Mouse (Mus musculus) kidney, embryonic 16.5 days (tissue): ENCODE measurements around the gene Myt1. TPM values are rescaled to one million over a fixed set of nuclear protein-coding genes. Genes with fewer than 3 reads are reported as not detected.

Source experiments
- ATAC-seq: fragments of 200-750 bp; cut with Nextera tagmentation; 2 replicates; pipeline ENCODE4 v1.8.0; 2017; ENCODE audit warnings: moderate TSS enrichment; ENCODE audit not compliant: low FRiP score, low TSS enrichment
- H3K27ac ChIP-seq: fragments of 300-500 bp; sonication (generic); 2 replicates; pipeline ENCODE4 v1.5.1; 2014; ENCODE audit warnings: low read length
- H3K27me3 ChIP-seq: fragments of 300-500 bp; sonication (generic); 2 replicates; pipeline ENCODE4 v1.6.1; 2014; ENCODE audit warnings: low read length, control low read depth, mixed read lengths; ENCODE audit not compliant: insufficient read depth
- H3K36me3 ChIP-seq: fragments of 300-500 bp; sonication (generic); 2 replicates; pipeline ENCODE4 v1.6.1; 2014; ENCODE audit warnings: low read length, control low read depth, mixed read lengths; ENCODE audit not compliant: insufficient read depth
- H3K4me1 ChIP-seq: fragments of 300-500 bp; sonication (generic); 2 replicates; pipeline ENCODE4 v1.6.1; 2014; ENCODE audit warnings: low read length, control low read depth, mixed read lengths; ENCODE audit not compliant: insufficient read depth
- H3K4me2 ChIP-seq: fragments of 300-500 bp; sonication (generic); replicated peaks from 2 replicates; pipeline ENCODE4 v1.6.1; 2014; ENCODE audit warnings: low read depth, low read length
- H3K4me3 ChIP-seq: fragments of 300-500 bp; sonication (generic); 2 replicates; pipeline ENCODE4 v1.5.1; 2014; ENCODE audit warnings: mild to moderate bottlenecking, low read length
- H3K9ac ChIP-seq: fragments of 300-500 bp; sonication (generic); replicated peaks from 2 replicates; pipeline ENCODE4 v1.6.1; 2014; ENCODE audit warnings: low read length
- H3K9me3 ChIP-seq: fragments of 300-500 bp; sonication (generic); 2 replicates; pipeline ENCODE4 v1.6.1; 2016; ENCODE audit warnings: low read length, control low read depth
- WGBS: fragments of 180-500 bp; shearing (Covaris S2); extraction: QIAGEN DNeasy Blood & Tissue Kit; methylation state at CpG from one replicate; pipeline ENCODE4 v1.1.7; 2014; 5-methylcytosine and 5-hydroxymethylcytosine counted together
- polyA plus RNA-seq: library from polyadenylated mRNA; unstranded; fragments of >200 nt; fragmentation: Nextera tagmentation; extraction: Ambion mirVana; gene quantifications from 2 replicates; pipeline ENCODE4 v1.2.1, GENCODE M21; 2015

Myt1 gene
- polyA plus RNA-seq = 0.27 and 0.31 TPM in 2 replicates

- Histone ChIP-seq H3K4me1 (no peaks in the 10 kb centered on the region), H3K9ac (no peak within 1 kb of the TSS), H3K4me3 (no peak within 1 kb of the TSS), H3K36me3 (no peaks in the 10 kb centered on the region), H3K27me3 (peaks cover 15% of the 10 kb centered on the region), H3K27ac (no peak within 1 kb of the TSS), H3K4me2 (no peak within 1 kb of the TSS), H3K9me3 (no peaks in the 10 kb centered on the region)
- 47% methylated on average over 8 of the region's 8 CpGs for whole genome bisulfite sequencing
- no peak for ATAC-seq
Measured at GRCm38 (mm10) chr2:181763006-181763830, at the start of gene Myt1. Gene Myt1 (plus strand): TSS chr2:181763332.

GRCm38 (mm10) chr2:181713749-181714148 lies 49.4 kb upstream of the Myt1 start:
- no peak for ATAC-seq
- Histone ChIP-seq H3K4me2 (no peak overlapping the region), H3K36me3 (no peaks in the 10 kb centered on the region), H3K27me3 (peaks cover 2% of the 10 kb centered on the region; the same call in 1 of the 2 replicates), H3K4me3 (no peak overlapping the region), H3K9ac (no peak overlapping the region), H3K27ac (no peak overlapping the region), H3K4me1 (peaks cover 3% of the 10 kb centered on the region; the same call in 1 of the 2 replicates), H3K9me3 (no peaks in the 10 kb centered on the region)
- 83% methylated on average over 1 of the region's 1 CpGs for WGBS

- Histone ChIP-seq H3K4me1 (peaks cover 3% of the 10 kb centered on the region; the same call in 1 of the 2 replicates), H3K4me2 (peak within 1 kb of the TSS; percentile 30), H3K36me3 (no peaks in the 10 kb centered on the region), H3K4me3 (no peak within 1 kb of the TSS), H3K27ac (no peak within 1 kb of the TSS), H3K27me3 (peaks cover 2% of the 10 kb centered on the region; the same call in 1 of the 2 replicates), H3K9ac (no peak within 1 kb of the TSS; the same call in 1 of the 2 replicates), H3K9me3 (no peaks in the 10 kb centered on the region)
- no peak for ATAC-seq
- 3% methylated on average over 7 of the region's 7 CpGs for WGBS
Measured at GRCm38 (mm10) chr2:181714903-181715326, 48.2 kb upstream of the Myt1 start, which contains the start of gene Oprl1. Gene Oprl1 (plus strand): TSS chr2:181715016.

- no peak overlapping the region for H3K27ac ChIP-seq
- no peak overlapping the region for H3K4me2 ChIP-seq
- H3K9me3 ChIP-seq = no peaks in the 10 kb centered on the region
- peaks cover 2% of the 10 kb centered on the region; the same call in 1 of the 2 replicates for H3K27me3 ChIP-seq
- H3K9ac ChIP-seq = no peak overlapping the region
- WGBS = 82% methylated on average over 3 of the region's 3 CpGs
- H3K36me3 ChIP-seq = no peaks in the 10 kb centered on the region
- no peak overlapping the region for H3K4me3 ChIP-seq
- no peak for ATAC-seq
- peaks cover 3% of the 10 kb centered on the region; the same call in 1 of the 2 replicates for H3K4me1 ChIP-seq
Measured at GRCm38 (mm10) chr2:181715382-181715781, 47.8 kb upstream of the Myt1 start.

GRCm38 (mm10) chr2:181716991-181717390 lies 46.1 kb upstream of the Myt1 start:
- H3K9me3 ChIP-seq = no peaks in the 10 kb centered on the region
- WGBS = 45% methylated on average over 3 of the region's 3 CpGs
- no peak overlapping the region for H3K4me2 ChIP-seq
- no peak for ATAC-seq
- no peak overlapping the region for H3K27ac ChIP-seq
- H3K36me3 ChIP-seq = no peaks in the 10 kb centered on the region
- no peak overlapping the region for H3K9ac ChIP-seq
- H3K4me1 ChIP-seq = peaks cover 3% of the 10 kb centered on the region; the same call in 1 of the 2 replicates
- H3K4me3 ChIP-seq = no peak overlapping the region
- H3K27me3 ChIP-seq = peaks cover 2% of the 10 kb centered on the region; the same call in 1 of the 2 replicates

- Histone ChIP-seq H3K27me3 (no peaks in the 10 kb centered on the region), H3K4me2 (no peak overlapping the region), H3K4me1 (peaks cover 1% of the 10 kb centered on the region; the same call in 1 of the 2 replicates), H3K9me3 (no peaks in the 10 kb centered on the region), H3K4me3 (no peak overlapping the region), H3K36me3 (no peaks in the 10 kb centered on the region), H3K27ac (no peak overlapping the region), H3K9ac (no peak overlapping the region)
- WGBS = 19% methylated on average over 3 of the region's 3 CpGs
- no peak for ATAC-seq
Measured at GRCm38 (mm10) chr2:181720061-181720460, 43.1 kb upstream of the Myt1 start.

GRCm38 (mm10) chr2:181721200-181721599 lies 41.9 kb upstream of the Myt1 start:
- no peak overlapping the region for H3K27ac ChIP-seq
- no peaks in the 10 kb centered on the region for H3K36me3 ChIP-seq
- no peak overlapping the region for H3K4me3 ChIP-seq
- no peak overlapping the region for H3K4me2 ChIP-seq
- H3K9me3 ChIP-seq = no peaks in the 10 kb centered on the region
- no peaks in the 10 kb centered on the region for H3K27me3 ChIP-seq
- H3K9ac ChIP-seq = no peak overlapping the region
- no peaks in the 10 kb centered on the region for H3K4me1 ChIP-seq
- ATAC-seq = no peak

- Histone ChIP-seq H3K9me3 (no peaks in the 10 kb centered on the region), H3K36me3 (no peaks in the 10 kb centered on the region), H3K9ac (no peak overlapping the region), H3K4me2 (no peak overlapping the region), H3K27me3 (no peaks in the 10 kb centered on the region), H3K4me3 (no peak overlapping the region), H3K4me1 (no peaks in the 10 kb centered on the region), H3K27ac (no peak overlapping the region)
- 14% methylated on average over 3 of the region's 3 CpGs for WGBS
- no peak for ATAC-seq
Measured at GRCm38 (mm10) chr2:181722213-181722612, 40.9 kb upstream of the Myt1 start.

- no peaks in the 10 kb centered on the region for H3K4me1 ChIP-seq
- ATAC-seq = no peak
- H3K4me3 ChIP-seq = no peak overlapping the region
- H3K4me2 ChIP-seq = no peak overlapping the region
- no peak overlapping the region for H3K27ac ChIP-seq
- H3K9me3 ChIP-seq = no peaks in the 10 kb centered on the region
- no peak overlapping the region for H3K9ac ChIP-seq
- H3K36me3 ChIP-seq = no peaks in the 10 kb centered on the region
- H3K27me3 ChIP-seq = no peaks in the 10 kb centered on the region
- WGBS = 50% methylated on average over 9 of the region's 9 CpGs
Measured at GRCm38 (mm10) chr2:181727659-181728262, 35.4 kb upstream of the Myt1 start.

GRCm38 (mm10) chr2:181730051-181730450 lies 33.1 kb upstream of the Myt1 start:
- Histone ChIP-seq H3K9ac (no peak overlapping the region), H3K27me3 (no peaks in the 10 kb centered on the region), H3K4me1 (no peaks in the 10 kb centered on the region), H3K4me2 (no peak overlapping the region), H3K36me3 (no peaks in the 10 kb centered on the region), H3K9me3 (no peaks in the 10 kb centered on the region), H3K27ac (no peak overlapping the region), H3K4me3 (no peak overlapping the region)
- 43% methylated on average over 3 of the region's 3 CpGs for WGBS
- ATAC-seq = no peak
